14 mouse cellular contexts compared by ENCODE assay signal in the genomic region with DNA sequence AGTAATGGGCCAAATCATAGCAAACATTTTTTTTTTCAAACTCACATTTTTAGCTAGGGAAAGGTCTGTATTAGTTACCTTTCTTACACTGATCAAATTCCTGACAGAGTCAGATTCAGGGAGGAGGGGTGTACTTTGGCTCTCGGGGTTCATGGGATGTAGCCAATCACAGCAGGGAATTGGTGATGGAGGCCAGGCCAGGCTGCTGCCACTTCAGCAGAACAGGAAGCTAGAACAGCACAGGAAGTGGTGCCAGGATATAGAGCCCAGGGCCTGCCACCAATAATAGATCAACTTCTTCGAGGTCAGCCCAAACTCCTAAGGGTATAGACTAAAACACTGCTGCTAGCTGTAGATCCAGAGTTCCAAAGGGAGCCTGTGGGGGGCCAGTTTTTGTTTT.
A peak's percentile ranks its signal among the peaks of the same experiment; 100 is the strongest.
DNase-seq lines count a peak whose midpoint lies in the region; ATAC-seq lines count a peak whose summit lies in the region.
"Had no signal": no experiment of that assay in that cellular context is flagged by ENCODE, and none has a peak within 500 bp of the region (broad histone marks: within the 10 kb centered on the region; RNA-seq: fewer than 3 reads in every experiment).

No protein-coding gene starts in this region.

- no peak for DNase-seq in embryonic facial prominence, embryonic 10.5 days (ENCODE audit: low spot score)
- peak; percentile 38 for DNase-seq in cerebellum, adult 11 months
- DNase-seq in embryo, embryonic 11 days = no peak
- DNase-seq: gastrocnemius, postnatal 10 days; kidney, postnatal 14 days; lung, adult 2 months; right cerebral cortex, postnatal 4 days had no signal

- H3K4me2 ChIP-seq in embryonic facial prominence, embryonic 12.5 days (replicated peaks) = no peak overlapping the region
- no peak overlapping the region for H3K4me2 ChIP-seq in hindbrain, embryonic 16.5 days (ENCODE audit: low read length)
- H3K4me2 ChIP-seq: forebrain, embryonic 15.5 days had no signal

- H3K9ac ChIP-seq in embryonic facial prominence, embryonic 12.5 days = no peak overlapping the region
- H3K9ac ChIP-seq in hindbrain, embryonic 16.5 days (ENCODE audit: low read depth, low read length) = no peak overlapping the region
- H3K9ac ChIP-seq: forebrain, embryonic 15.5 days had no signal

- H3K27me3 ChIP-seq in embryonic facial prominence, embryonic 12.5 days = no peaks in the 10 kb centered on the region
- no peaks in the 10 kb centered on the region for H3K27me3 ChIP-seq in embryonic facial prominence, embryonic 10.5 days (replicated peaks; ENCODE audit: low read depth, poor library complexity, severe bottlenecking)
- H3K27me3 ChIP-seq in hindbrain, embryonic 16.5 days (replicated peaks; ENCODE audit: control insufficient read depth, insufficient read depth, low read length) = no peaks in the 10 kb centered on the region
- H3K27me3 ChIP-seq: forebrain, embryonic 15.5 days had no signal

- no peak for ATAC-seq in embryonic facial prominence, embryonic 12.5 days (ENCODE audit: insufficient number of reproducible peaks, insufficient read depth, low FRiP score, low TSS enrichment)
- peak; percentile 53 for ATAC-seq in common myeloid progenitor, adult 5-6 weeks (replicated peaks; ENCODE audit: low read depth, poor library complexity, severe bottlenecking)
- ATAC-seq in megakaryocyte progenitor cell, adult 5-6 weeks (replicated peaks; ENCODE audit: poor library complexity) = peak; percentile 52
- ATAC-seq in frontal cortex, adult (ENCODE audit: low TSS enrichment) = no peak
- no peak for ATAC-seq in hindbrain, embryonic 16.5 days
- ATAC-seq: forebrain, embryonic 15.5 days had no signal

- H3K4me1 ChIP-seq in embryonic facial prominence, embryonic 12.5 days = peaks cover 15% of the 10 kb centered on the region; the same call in 1 of the 2 replicates
- peaks cover 16% of the 10 kb centered on the region for H3K4me1 ChIP-seq in embryonic facial prominence, embryonic 10.5 days
- H3K4me1 ChIP-seq in hindbrain, embryonic 16.5 days (ENCODE audit: control insufficient read depth, insufficient read depth, low read depth, low read length) = no peaks in the 10 kb centered on the region

- no peaks in the 10 kb centered on the region for H3K9me3 ChIP-seq in embryonic facial prominence, embryonic 12.5 days
- no peaks in the 10 kb centered on the region for H3K9me3 ChIP-seq in embryonic facial prominence, embryonic 10.5 days
- H3K9me3 ChIP-seq in hindbrain, embryonic 16.5 days (ENCODE audit: control insufficient read depth, low read length) = no peaks in the 10 kb centered on the region
- H3K9me3 ChIP-seq: forebrain, embryonic 15.5 days; G1E had no signal

- 0 out of 2 replicates have a peak overlapping the region, but pooled peaks have one; percentile 19 for H3K27ac ChIP-seq in embryonic facial prominence, embryonic 12.5 days
- H3K27ac ChIP-seq in embryonic facial prominence, embryonic 10.5 days (replicated peaks) = no peak overlapping the region; the same call in 1 of the 2 replicates
- H3K27ac ChIP-seq in hindbrain, embryonic 16.5 days (ENCODE audit: low read depth, low read length) = no peak overlapping the region
- H3K27ac ChIP-seq: forebrain, embryonic 15.5 days had no signal

- no peaks in the 10 kb centered on the region for H3K36me3 ChIP-seq in embryonic facial prominence, embryonic 12.5 days
- no peaks in the 10 kb centered on the region; the same call in 1 of the 2 replicates for H3K36me3 ChIP-seq in embryonic facial prominence, embryonic 10.5 days (replicated peaks)
- H3K36me3 ChIP-seq in hindbrain, embryonic 16.5 days (ENCODE audit: control insufficient read depth, insufficient read depth, low read length) = no peaks in the 10 kb centered on the region
- H3K36me3 ChIP-seq: forebrain, embryonic 15.5 days; G1E had no signal

- 40% methylated on average over 2 of the region's 2 CpGs for WGBS in embryonic facial prominence, embryonic 12.5 days
- WGBS in embryonic facial prominence, embryonic 10.5 days = 69% methylated on average over 2 of the region's 2 CpGs
- 65% methylated on average over 2 of the region's 2 CpGs for WGBS in hindbrain, embryonic 16.5 days

- no peak overlapping the region for H3K4me3 ChIP-seq in embryonic facial prominence, embryonic 12.5 days
- H3K4me3 ChIP-seq in embryonic facial prominence, embryonic 10.5 days = no peak overlapping the region
- H3K4me3 ChIP-seq in hindbrain, embryonic 16.5 days (ENCODE audit: low read length) = no peak overlapping the region
- H3K4me3 ChIP-seq: forebrain, embryonic 15.5 days had no signal

Comparison
In these comparisons a context has a peak if more than half of its experiments do, and no peak if none do; other contexts are left out.
1. ATAC-seq: peak in common myeloid progenitor, adult 5-6 weeks (single experiment) and megakaryocyte progenitor cell, adult 5-6 weeks (single experiment); none in embryonic facial prominence, embryonic 12.5 days (single experiment), frontal cortex, adult (single experiment) and hindbrain, embryonic 16.5 days (single experiment).